Mouse (Mus musculus): ENCODE results near the gene Tssk2. TPM values are rescaled to one million over a fixed set of nuclear protein-coding genes. Genes with fewer than 3 reads are reported as not detected.
A peak's percentile ranks its signal among the peaks of the same experiment; 100 is the strongest.

Tssk2 gene
- polyA plus RNA-seq, 1 experiment, result 0.07 TPM

DNA sequence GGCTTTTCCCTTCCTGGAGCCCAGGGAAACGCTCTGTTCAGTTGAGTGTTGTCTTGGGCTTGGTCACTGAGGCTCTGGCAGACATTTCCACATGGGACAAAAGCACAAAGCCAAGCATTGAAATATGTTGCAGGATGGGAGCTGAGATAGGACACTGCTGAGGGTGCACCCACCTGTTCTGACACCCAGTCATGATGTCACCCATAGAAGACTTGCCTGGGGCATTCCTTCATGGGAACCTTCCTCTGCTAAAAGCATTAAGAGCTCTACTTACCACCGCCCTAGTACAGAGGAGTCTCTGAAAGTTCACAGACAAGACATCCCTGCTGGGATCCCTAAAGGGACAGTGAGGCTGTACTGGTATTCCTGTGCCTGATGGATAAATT is 8.1 kb upstream of the Tssk2 start:
- Histone ChIP-seq H3K36me3 (ENCODE audit: control insufficient read depth, insufficient read depth) (no peaks in the 10 kb centered on the region), H3K79me2 (ENCODE audit: control insufficient read depth, insufficient read depth) (peaks cover 48% of the 10 kb centered on the region), H3K27me3 (ENCODE audit: control insufficient read depth, insufficient read depth, insufficient read length) (no peaks in the 10 kb centered on the region), H3ac (ENCODE audit: control insufficient read depth, insufficient read length) (peak overlapping the region; percentile 58), H3K4me2 (ENCODE audit: low read depth) (peak overlapping the region; percentile 97), H3K4me3 (peak overlapping the region; percentile 65)
- TF ChIP-seq SRF (IDR thresholded peaks at IDR 0.05; ENCODE audit: control insufficient read depth, insufficient read length, low read depth) (no peak), TCF12 (IDR thresholded peaks at IDR 0.05; ENCODE audit: insufficient read depth, poor library complexity, severe bottlenecking) (no peak), POLR2AphosphoS2 (IDR thresholded peaks at IDR 0.05; ENCODE audit: insufficient read length, low read depth) (no peak)

DNA sequence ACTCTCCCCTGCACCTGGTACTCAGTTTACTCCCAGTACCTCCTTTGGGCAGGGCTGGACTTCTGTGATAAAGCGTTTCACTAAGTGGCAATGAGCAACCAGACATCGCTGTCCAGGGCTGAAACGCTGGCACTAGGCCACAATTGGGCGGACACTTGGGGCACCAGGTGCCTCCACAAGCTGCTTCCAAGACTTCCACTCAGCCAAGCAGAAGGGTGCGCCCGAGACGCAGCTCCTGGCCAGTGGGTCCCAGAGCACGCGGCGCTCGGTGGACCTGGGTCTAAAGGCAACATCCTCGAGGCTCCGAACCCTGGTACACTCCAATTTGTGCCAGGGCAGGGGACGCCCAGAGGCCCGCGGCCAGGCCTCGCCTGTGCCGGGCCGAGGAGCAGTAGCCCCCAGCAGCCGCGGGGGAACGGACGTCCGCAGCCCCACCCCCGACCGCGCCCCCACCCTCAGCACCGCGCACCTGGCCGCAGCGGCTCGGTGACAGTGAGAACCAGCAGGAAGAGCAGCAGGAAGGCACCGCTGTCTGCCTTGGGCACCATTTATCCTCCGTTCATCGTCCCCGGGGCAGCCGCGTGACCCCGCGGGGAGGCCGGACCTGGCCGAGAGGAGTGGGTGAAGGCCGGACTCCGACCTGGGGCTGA is 7.4 kb upstream of the Tssk2 start:
- Histone ChIP-seq H3K4me3 (peak overlapping the region; percentile 65), H3K4me2 (ENCODE audit: low read depth) (peak overlapping the region; percentile 97), H3K27me3 (ENCODE audit: control insufficient read depth, insufficient read depth, insufficient read length) (no peaks in the 10 kb centered on the region), H3ac (ENCODE audit: control insufficient read depth, insufficient read length) (peak overlapping the region; percentile 58), H3K79me2 (ENCODE audit: control insufficient read depth, insufficient read depth) (peaks cover 41% of the 10 kb centered on the region), H3K36me3 (ENCODE audit: control insufficient read depth, insufficient read depth) (no peaks in the 10 kb centered on the region)
- TF ChIP-seq SRF (IDR thresholded peaks at IDR 0.05; ENCODE audit: control insufficient read depth, insufficient read length, low read depth), result no peak
- no peak for TF ChIP-seq E2F4 (IDR thresholded peaks at IDR 0.05; ENCODE audit: insufficient read depth)
- peak; percentile 49 for TF ChIP-seq POLR2A (IDR thresholded peaks at IDR 0.05; ENCODE audit: insufficient read length, low read depth)
- TF ChIP-seq MYOG (IDR thresholded peaks at IDR 0.05; ENCODE audit: control insufficient read depth in 1 of 3, insufficient read depth in 1 of 3, insufficient read length in 2 of 3, low read depth in 2 of 3), result peak in 1 of 3 experiments; percentile 66
- TF ChIP-seq USF1 (IDR thresholded peaks at IDR 0.05; ENCODE audit: low read depth), result no peak
- no peak for TF ChIP-seq POLR2AphosphoS2 (IDR thresholded peaks at IDR 0.05; ENCODE audit: insufficient read length, low read depth)
- TF ChIP-seq MAX (IDR thresholded peaks at IDR 0.05; ENCODE audit: low read depth), result no peak
- peak in 2 of 3 experiments; percentile 50 to 63 for TF ChIP-seq MYOD1 (IDR thresholded peaks at IDR 0.05; ENCODE audit: control insufficient read depth in 1 of 3, insufficient read length in 2 of 3, low read depth in 2 of 3)
- TF ChIP-seq CEBPB (IDR thresholded peaks at IDR 0.05; ENCODE audit: insufficient read depth, poor library complexity, severe bottlenecking), result no peak
- no peak for TF ChIP-seq TCF3 (IDR thresholded peaks at IDR 0.05; ENCODE audit: insufficient read length, low read depth)
- no peak for TF ChIP-seq TCF12 (IDR thresholded peaks at IDR 0.05; ENCODE audit: insufficient read depth, poor library complexity, severe bottlenecking)
- peak; percentile 52 for TF ChIP-seq REST (IDR thresholded peaks at IDR 0.05; ENCODE audit: insufficient read depth, insufficient read length)

DNA sequence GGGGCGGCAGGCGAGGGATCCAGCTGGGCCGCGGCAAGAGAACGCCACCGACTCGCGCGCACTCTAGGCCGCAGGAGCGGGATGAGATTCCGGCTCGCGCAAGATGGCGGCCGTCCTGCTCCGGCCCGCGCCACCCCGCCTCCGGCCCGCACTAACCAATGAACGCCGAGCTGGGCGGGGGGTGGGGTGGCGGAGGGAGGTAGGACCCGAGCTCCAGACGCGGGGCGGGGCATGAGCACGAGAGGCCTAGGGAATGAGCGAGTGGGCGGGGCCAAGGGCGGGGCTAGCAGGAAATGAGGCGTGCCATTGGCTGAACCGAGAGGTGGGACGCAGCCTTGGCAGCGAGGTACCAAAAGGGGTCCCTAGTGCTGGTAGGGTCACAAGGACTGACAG is 6.9 kb upstream of the Tssk2 start, which contains the start of gene Gm20518:
TSS of gene Gm20518 (minus strand) at position 105 of the 393 bp plus-strand sequence.
- TF ChIP-seq REST (IDR thresholded peaks at IDR 0.05; ENCODE audit: insufficient read depth, insufficient read length), result no peak
- peak; percentile 98 for TF ChIP-seq POLR2A (IDR thresholded peaks at IDR 0.05; ENCODE audit: insufficient read length, low read depth)
- TF ChIP-seq USF1 (IDR thresholded peaks at IDR 0.05; ENCODE audit: low read depth), result no peak
- TF ChIP-seq MYOG (IDR thresholded peaks at IDR 0.05; ENCODE audit: control insufficient read depth in 1 of 3, insufficient read depth in 1 of 3, insufficient read length in 2 of 3, low read depth in 2 of 3), result peak in 1 of 3 experiments; percentile 1
- TF ChIP-seq POLR2AphosphoS2 (IDR thresholded peaks at IDR 0.05; ENCODE audit: insufficient read length, low read depth), result peak; percentile 97
- TF ChIP-seq MYOD1 (IDR thresholded peaks at IDR 0.05; ENCODE audit: control insufficient read depth in 1 of 3, insufficient read length in 2 of 3, low read depth in 2 of 3), result no peak
- H3K79me2 ChIP-seq (ENCODE audit: control insufficient read depth, insufficient read depth), result peaks cover 36% of the 10 kb centered on the region

DNA sequence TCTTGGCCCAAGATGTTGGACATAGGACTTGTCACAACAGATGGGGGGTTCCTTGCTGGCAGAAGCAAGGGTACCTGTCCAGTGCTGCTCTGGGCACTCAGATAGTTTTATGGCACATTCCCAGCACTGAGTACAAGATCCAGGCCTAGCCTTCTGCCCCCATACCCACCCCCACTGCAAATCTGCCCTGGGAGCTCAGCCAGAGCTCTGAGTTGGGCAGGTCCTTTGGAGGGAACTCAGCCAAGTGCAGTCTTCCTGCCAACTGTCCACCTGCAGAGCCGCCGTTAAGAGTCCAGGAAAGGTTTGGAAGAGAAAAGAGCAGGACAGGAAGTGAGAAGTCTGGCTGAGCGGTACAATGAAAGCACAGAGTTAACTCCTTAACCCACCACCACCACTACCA is 5.8 kb upstream of the Tssk2 start:
- Histone ChIP-seq H3K36me3 (ENCODE audit: control insufficient read depth, insufficient read depth) (no peaks in the 10 kb centered on the region), H3K27me3 (ENCODE audit: control insufficient read depth, insufficient read depth, insufficient read length) (no peaks in the 10 kb centered on the region), H3K79me2 (ENCODE audit: control insufficient read depth, insufficient read depth) (peaks cover 26% of the 10 kb centered on the region), H3ac (ENCODE audit: control insufficient read depth, insufficient read length) (no peak overlapping the region), H3K4me2 (ENCODE audit: low read depth) (no peak overlapping the region), H3K4me3 (no peak overlapping the region)
- TF ChIP-seq CEBPB (IDR thresholded peaks at IDR 0.05; ENCODE audit: insufficient read depth, poor library complexity, severe bottlenecking), result no peak
- no peak for TF ChIP-seq SRF (IDR thresholded peaks at IDR 0.05; ENCODE audit: control insufficient read depth, insufficient read length, low read depth)
- no peak for TF ChIP-seq POLR2AphosphoS2 (IDR thresholded peaks at IDR 0.05; ENCODE audit: insufficient read length, low read depth)
- no peak for TF ChIP-seq MYOG (IDR thresholded peaks at IDR 0.05; ENCODE audit: control insufficient read depth in 1 of 3, insufficient read depth in 1 of 3, insufficient read length in 2 of 3, low read depth in 2 of 3)
- TF ChIP-seq MAX (IDR thresholded peaks at IDR 0.05; ENCODE audit: low read depth), result no peak
- TF ChIP-seq USF1 (IDR thresholded peaks at IDR 0.05; ENCODE audit: low read depth), result no peak
- TF ChIP-seq TCF3 (IDR thresholded peaks at IDR 0.05; ENCODE audit: insufficient read length, low read depth), result no peak
- TF ChIP-seq POLR2A (IDR thresholded peaks at IDR 0.05; ENCODE audit: insufficient read length, low read depth), result no peak
- no peak for TF ChIP-seq TCF12 (IDR thresholded peaks at IDR 0.05; ENCODE audit: insufficient read depth, poor library complexity, severe bottlenecking)
- no peak for TF ChIP-seq REST (IDR thresholded peaks at IDR 0.05; ENCODE audit: insufficient read depth, insufficient read length)
- no peak for TF ChIP-seq MYOD1 (IDR thresholded peaks at IDR 0.05; ENCODE audit: control insufficient read depth in 1 of 3, insufficient read length in 2 of 3, low read depth in 2 of 3)
- no peak for TF ChIP-seq E2F4 (IDR thresholded peaks at IDR 0.05; ENCODE audit: insufficient read depth)

More for the DNA sequence above, 6.9 kb upstream of the Tssk2 start, which contains the start of gene Gm20518:
- no peaks in the 10 kb centered on the region for H3K36me3 ChIP-seq (ENCODE audit: control insufficient read depth, insufficient read depth)
- H3K4me2 ChIP-seq (ENCODE audit: low read depth), result peak within 1 kb of the TSS; percentile 97
- no peaks in the 10 kb centered on the region for H3K27me3 ChIP-seq (ENCODE audit: control insufficient read depth, insufficient read depth, insufficient read length)
- H3ac ChIP-seq (ENCODE audit: control insufficient read depth, insufficient read length), result peak within 1 kb of the TSS; percentile 58
- H3K4me3 ChIP-seq, result peak within 1 kb of the TSS; percentile 65

DNA sequence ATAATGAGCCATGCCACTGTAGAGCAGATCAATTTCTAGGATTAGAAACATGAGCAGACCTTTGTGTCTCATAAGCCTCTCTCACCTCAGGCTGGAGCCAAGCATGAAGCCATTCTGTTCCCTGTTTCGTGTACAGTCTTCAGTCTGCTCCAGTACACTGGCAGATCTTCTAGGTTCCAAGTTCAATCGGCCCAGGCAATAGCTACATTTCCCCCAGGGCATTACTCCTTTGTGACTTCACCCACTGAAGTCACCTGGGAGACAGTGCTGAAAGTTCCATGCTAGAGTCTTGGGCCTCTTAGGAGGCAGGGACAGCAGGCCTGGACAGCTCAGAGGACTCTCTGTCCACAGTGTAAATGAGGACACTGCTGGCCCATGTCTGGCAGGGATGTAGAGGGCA is 4.5 kb upstream of the Tssk2 start, which contains the start of gene Tssk1:
TSS of gene Tssk1 (plus strand) at position 301 of the 400 bp plus-strand sequence.
- Histone ChIP-seq H3K27me3 (ENCODE audit: control insufficient read depth, insufficient read depth, insufficient read length) (no peaks in the 10 kb centered on the region), H3K4me3 (no peak within 1 kb of the TSS), H3K79me2 (ENCODE audit: control insufficient read depth, insufficient read depth) (peaks cover 20% of the 10 kb centered on the region), H3K36me3 (ENCODE audit: control insufficient read depth, insufficient read depth) (no peaks in the 10 kb centered on the region), H3ac (ENCODE audit: control insufficient read depth, insufficient read length) (no peak within 1 kb of the TSS), H3K4me2 (ENCODE audit: low read depth) (no peak within 1 kb of the TSS)
- TF ChIP-seq SRF (IDR thresholded peaks at IDR 0.05; ENCODE audit: control insufficient read depth, insufficient read length, low read depth) (no peak), USF1 (IDR thresholded peaks at IDR 0.05; ENCODE audit: low read depth) (no peak), POLR2AphosphoS2 (IDR thresholded peaks at IDR 0.05; ENCODE audit: insufficient read length, low read depth) (no peak), MAX (IDR thresholded peaks at IDR 0.05; ENCODE audit: low read depth) (no peak), TCF3 (IDR thresholded peaks at IDR 0.05; ENCODE audit: insufficient read length, low read depth) (no peak), POLR2A (IDR thresholded peaks at IDR 0.05; ENCODE audit: insufficient read length, low read depth) (no peak), REST (IDR thresholded peaks at IDR 0.05; ENCODE audit: insufficient read depth, insufficient read length) (no peak), MYOG (IDR thresholded peaks at IDR 0.05; ENCODE audit: control insufficient read depth in 1 of 3, insufficient read depth in 1 of 3, insufficient read length in 2 of 3, low read depth in 2 of 3) (no peak), CEBPB (IDR thresholded peaks at IDR 0.05; ENCODE audit: insufficient read depth, poor library complexity, severe bottlenecking) (no peak), MYOD1 (IDR thresholded peaks at IDR 0.05; ENCODE audit: control insufficient read depth in 1 of 3, insufficient read length in 2 of 3, low read depth in 2 of 3) (no peak), TCF12 (IDR thresholded peaks at IDR 0.05; ENCODE audit: insufficient read depth, poor library complexity, severe bottlenecking) (no peak), E2F4 (IDR thresholded peaks at IDR 0.05; ENCODE audit: insufficient read depth) (no peak)
